Mouse (Mus musculus) frontal cortex, adult 2 months (tissue): ENCODE measurements around the gene Lhx5. TPM values are rescaled to one million over a fixed set of nuclear protein-coding genes. Genes with fewer than 3 reads are reported as not detected.
A peak's percentile ranks its signal among the peaks of the same experiment; 100 is the strongest.

Experiments used
- DNase-seq, 2 experiments: peaks; one replicate each; pipeline ENCODE4 v3.0.0; 2022; ENCODE audit warnings: low spot score in 1 of 2; ENCODE audit errors: extremely low spot score in 1 of 2
- polyA plus RNA-seq: library from polyadenylated mRNA; depleted of rRNA; stranded (reverse); fragments of >200 nt; gene quantifications from 2 replicates; pipeline ENCODE4 v1.2.3, GENCODE M21; 2012

Lhx5 gene
- polyA plus RNA-seq, 1 experiment: 0.40 TPM

- DNase-seq: no peak
Observed at GRCm38 (mm10) chr5:120459133-120459532, 27.6 kb downstream of the Lhx5 start.

- DNase-seq: no peak
Observed at GRCm38 (mm10) chr5:120461902-120462301, 30.4 kb downstream of the Lhx5 start.

GRCm38 (mm10) chr5:120464321-120464720 is 32.8 kb downstream of the Lhx5 start:
- no peak for DNase-seq

GRCm38 (mm10) chr5:120465062-120465461 is 33.6 kb downstream of the Lhx5 start:
- peak in 1 of 2 experiments; percentile 31 for DNase-seq

GRCm38 (mm10) chr5:120465860-120466259 is 34.4 kb downstream of the Lhx5 start:
- DNase-seq: no peak

GRCm38 (mm10) chr5:120467026-120467425 is 35.5 kb downstream of the Lhx5 start:
- DNase-seq: no peak

- no peak for DNase-seq
Observed at GRCm38 (mm10) chr5:120468336-120468735, 36.8 kb downstream of the Lhx5 start.

GRCm38 (mm10) chr5:120468830-120469229 is 37.3 kb downstream of the Lhx5 start:
- DNase-seq: no peak

- no peak for DNase-seq
Observed at GRCm38 (mm10) chr5:120471538-120471937, 40.0 kb downstream of the Lhx5 start.

- DNase-seq: no peak
Observed at GRCm38 (mm10) chr5:120472770-120473169, 41.3 kb downstream of the Lhx5 start, which contains the start of gene Sdsl. TSS of gene Sdsl (minus strand) at chr5:120472810.

- no peak for DNase-seq
Observed at GRCm38 (mm10) chr5:120473361-120473760, 41.9 kb downstream of the Lhx5 start.

- DNase-seq: no peak
Observed at GRCm38 (mm10) chr5:120475861-120476260, 44.4 kb downstream of the Lhx5 start.

- DNase-seq: no peak
Observed at GRCm38 (mm10) chr5:120476296-120476695, 44.8 kb downstream of the Lhx5 start, which contains the start of gene Sds. TSS of gene Sds (plus strand) at chr5:120476526.

- no peak for DNase-seq
Observed at GRCm38 (mm10) chr5:120477993-120478392, 46.5 kb downstream of the Lhx5 start.

GRCm38 (mm10) chr5:120479538-120479937 is 48.0 kb downstream of the Lhx5 start:
- DNase-seq: no peak

- no peak for DNase-seq
Observed at GRCm38 (mm10) chr5:120481205-120481604, 49.7 kb downstream of the Lhx5 start.

GRCm38 (mm10) chr5:120483399-120483798 is 51.9 kb downstream of the Lhx5 start:
- no peak for DNase-seq

- no peak for DNase-seq
Observed at GRCm38 (mm10) chr5:120487844-120488243, 56.3 kb downstream of the Lhx5 start.

- DNase-seq: peak in 1 of 2 experiments; percentile 52
Observed at GRCm38 (mm10) chr5:120490679-120491192, 59.2 kb downstream of the Lhx5 start.
